Mouse (Mus musculus): ENCODE results near the gene Gm49388. TPM values are rescaled to one million over a fixed set of nuclear protein-coding genes. Genes with fewer than 3 reads are reported as not detected.

Gm49388 gene
- polyA plus RNA-seq, 1 experiment from 2014 or later = not detected

DNA sequence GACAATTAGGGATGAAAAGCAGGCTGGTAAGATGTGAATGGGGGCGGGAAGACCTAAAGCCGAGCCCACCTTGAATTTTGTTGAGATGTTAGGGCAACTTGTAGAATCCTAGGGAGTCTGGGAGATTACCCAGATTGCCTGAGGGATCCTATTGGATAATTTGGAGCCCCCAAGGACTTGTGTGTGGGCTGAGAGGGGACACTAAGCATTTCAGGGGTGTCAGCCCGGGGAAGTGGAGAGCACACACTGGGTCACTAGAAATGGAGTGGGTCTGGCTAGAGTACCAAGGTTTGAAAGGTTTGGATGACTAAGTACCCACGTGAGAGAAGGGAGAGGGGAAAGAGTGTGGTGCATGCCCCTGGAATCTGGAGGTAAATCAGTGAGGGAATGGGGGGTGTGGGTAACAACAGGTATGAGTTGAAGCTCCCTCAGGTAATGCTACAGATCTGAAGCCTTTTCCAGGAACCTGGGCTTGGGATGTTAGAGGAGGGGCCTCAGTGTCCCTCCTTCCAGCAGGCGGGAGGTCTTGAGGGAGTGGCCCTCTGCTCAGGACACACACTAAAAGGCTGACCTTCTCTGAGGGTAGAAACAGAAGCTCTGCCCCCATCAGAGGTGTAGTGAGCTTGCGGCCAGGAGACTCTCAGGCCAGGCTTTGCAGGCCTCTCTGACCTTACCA, 37.7 kb upstream of the Gm49388 start:
- Histone ChIP-seq H3K27ac (replicated peaks) (peak overlapping the region; percentile 56; the same call in 1 of the 2 replicates), H3K27me3 (ENCODE audit: control insufficient read depth, insufficient read depth, low read length) (no peaks in the 10 kb centered on the region), H3K9ac (ENCODE audit: low read length) (peak overlapping the region; percentile 76; the same call in 1 of the 2 replicates), H3K9me3 (ENCODE audit: control insufficient read depth, low read length) (no peaks in the 10 kb centered on the region), H3K36me3 (ENCODE audit: control insufficient read depth, insufficient read depth, low read length) (peaks cover 20% of the 10 kb centered on the region), H3K4me1 (replicated peaks; ENCODE audit: control insufficient read depth, insufficient read depth) (peaks cover 4% of the 10 kb centered on the region), H3K4me3 (ENCODE audit: low read depth, low read length) (peak overlapping the region; percentile 72; the same call in 1 of the 2 replicates), H3K4me2 (replicated peaks; ENCODE audit: low read depth) (peak overlapping the region; percentile 97)
- ATAC-seq (ENCODE audit: low FRiP score, low TSS enrichment) (no peak), DNase-seq (ENCODE audit: low spot score) (no peak)
- 32% methylated on average over 6 of the region's 6 CpGs for WGBS
- TF ChIP-seq EP300 (optimal IDR thresholded peaks at IDR 0.05) (no peak), CTCF (IDR thresholded peaks at IDR 0.05; ENCODE audit: low read depth) (no peak)

DNA sequence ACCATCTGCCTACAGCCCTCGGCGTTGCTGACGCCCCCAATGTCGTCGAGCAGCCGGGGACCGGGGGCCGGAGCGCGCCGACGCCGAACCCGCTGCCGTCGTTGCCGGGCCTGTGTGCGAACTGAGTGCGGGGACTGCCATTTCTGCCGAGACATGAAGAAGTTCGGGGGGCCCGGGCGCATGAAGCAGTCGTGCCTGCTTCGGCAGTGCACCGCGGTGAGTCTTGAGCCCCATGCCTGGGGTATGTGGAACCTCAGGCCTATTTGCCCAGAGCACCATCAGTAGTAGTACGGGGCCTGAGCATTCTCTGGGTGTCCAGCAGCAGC, 37.2 kb upstream of the Gm49388 start:
- H3K4me1 ChIP-seq (replicated peaks; ENCODE audit: control insufficient read depth, insufficient read depth) = peaks cover 4% of the 10 kb centered on the region
- ATAC-seq (ENCODE audit: low FRiP score, low TSS enrichment) (no peak), DNase-seq (ENCODE audit: low spot score) (no peak)
- TF ChIP-seq CTCF (IDR thresholded peaks at IDR 0.05; ENCODE audit: low read depth) (no peak), EP300 (optimal IDR thresholded peaks at IDR 0.05) (no peak)
- 91% methylated on average over 28 of the region's 28 CpGs for WGBS
- no peak overlapping the region for H3K4me2 ChIP-seq (replicated peaks; ENCODE audit: low read depth)
- no peaks in the 10 kb centered on the region for H3K27me3 ChIP-seq (ENCODE audit: control insufficient read depth, insufficient read depth, low read length)
- peaks cover 20% of the 10 kb centered on the region for H3K36me3 ChIP-seq (ENCODE audit: control insufficient read depth, insufficient read depth, low read length)
- H3K27ac ChIP-seq (replicated peaks) = no peak overlapping the region
- no peaks in the 10 kb centered on the region for H3K9me3 ChIP-seq (ENCODE audit: control insufficient read depth, low read length)
- H3K9ac ChIP-seq (ENCODE audit: low read length) = no peak overlapping the region
- H3K4me3 ChIP-seq (ENCODE audit: low read depth, low read length) = no peak overlapping the region

- Histone ChIP-seq H3K4me3 (ENCODE audit: low read depth, low read length) (no peak overlapping the region), H3K36me3 (ENCODE audit: control insufficient read depth, insufficient read depth, low read length) (peaks cover 25% of the 10 kb centered on the region), H3K27ac (replicated peaks) (no peak overlapping the region), H3K9ac (ENCODE audit: low read length) (no peak overlapping the region), H3K27me3 (ENCODE audit: control insufficient read depth, insufficient read depth, low read length) (no peaks in the 10 kb centered on the region), H3K4me2 (replicated peaks; ENCODE audit: low read depth) (no peak overlapping the region), H3K9me3 (ENCODE audit: control insufficient read depth, low read length) (no peaks in the 10 kb centered on the region), H3K4me1 (replicated peaks; ENCODE audit: control insufficient read depth, insufficient read depth) (peaks cover 4% of the 10 kb centered on the region)
- ATAC-seq (ENCODE audit: low FRiP score, low TSS enrichment) = no peak
- TF ChIP-seq EP300 (optimal IDR thresholded peaks at IDR 0.05) = no peak
- TF ChIP-seq CTCF (IDR thresholded peaks at IDR 0.05; ENCODE audit: low read depth) = no peak
- 83% methylated on average over 19 of the region's 19 CpGs for WGBS
- DNase-seq (ENCODE audit: low spot score) = no peak
These were observed 35.0 kb upstream of the Gm49388 start for GRCm38 (mm10) chr7:127750131-127751127.

- Histone ChIP-seq H3K9me3 (ENCODE audit: control insufficient read depth, low read length) (no peaks in the 10 kb centered on the region), H3K27me3 (ENCODE audit: control insufficient read depth, insufficient read depth, low read length) (no peaks in the 10 kb centered on the region), H3K4me2 (replicated peaks; ENCODE audit: low read depth) (no peak overlapping the region), H3K4me3 (ENCODE audit: low read depth, low read length) (no peak overlapping the region), H3K27ac (replicated peaks) (no peak overlapping the region), H3K36me3 (ENCODE audit: control insufficient read depth, insufficient read depth, low read length) (peaks cover 25% of the 10 kb centered on the region), H3K9ac (ENCODE audit: low read length) (no peak overlapping the region), H3K4me1 (replicated peaks; ENCODE audit: control insufficient read depth, insufficient read depth) (peaks cover 4% of the 10 kb centered on the region)
- DNase-seq (ENCODE audit: low spot score) (no peak), ATAC-seq (ENCODE audit: low FRiP score, low TSS enrichment) (no peak)
- TF ChIP-seq CTCF (IDR thresholded peaks at IDR 0.05; ENCODE audit: low read depth) = no peak
- no peak for TF ChIP-seq EP300 (optimal IDR thresholded peaks at IDR 0.05)
- WGBS = 91% methylated on average over 5 of the region's 5 CpGs
These were observed 33.8 kb upstream of the Gm49388 start for GRCm38 (mm10) chr7:127751619-127752018.

- Histone ChIP-seq H3K9ac (ENCODE audit: low read length) (no peak overlapping the region), H3K4me1 (replicated peaks; ENCODE audit: control insufficient read depth, insufficient read depth) (peaks cover 4% of the 10 kb centered on the region), H3K36me3 (ENCODE audit: control insufficient read depth, insufficient read depth, low read length) (peaks cover 25% of the 10 kb centered on the region), H3K27ac (replicated peaks) (no peak overlapping the region), H3K27me3 (ENCODE audit: control insufficient read depth, insufficient read depth, low read length) (no peaks in the 10 kb centered on the region), H3K4me2 (replicated peaks; ENCODE audit: low read depth) (no peak overlapping the region), H3K4me3 (ENCODE audit: low read depth, low read length) (no peak overlapping the region), H3K9me3 (ENCODE audit: control insufficient read depth, low read length) (no peaks in the 10 kb centered on the region)
- ATAC-seq (ENCODE audit: low FRiP score, low TSS enrichment) = no peak
- WGBS = 95% methylated on average over 27 of the region's 27 CpGs
- TF ChIP-seq EP300 (optimal IDR thresholded peaks at IDR 0.05) (no peak), CTCF (IDR thresholded peaks at IDR 0.05; ENCODE audit: low read depth) (no peak)
- no peak for DNase-seq (ENCODE audit: low spot score)
These were observed 33.3 kb upstream of the Gm49388 start for GRCm38 (mm10) chr7:127752069-127752468.
